Mouse (Mus musculus) heart, embryonic 11.5 days (tissue): ENCODE results near the gene Arfgap2. TPM values are rescaled to one million over a fixed set of nuclear protein-coding genes. Genes with fewer than 3 reads are reported as not detected.
A peak's percentile ranks its signal among the peaks of the same experiment; 100 is the strongest.

Experiments used
- ATAC-seq: fragments of 200-750 bp; cut with Nextera tagmentation; replicated peaks from 2 replicates; pipeline ENCODE4 v1.8.0; 2017; ENCODE audit warnings: moderate library complexity; ENCODE audit not compliant: insufficient number of reproducible peaks, low FRiP score, low TSS enrichment
- H3K27ac ChIP-seq: fragments of 300-500 bp; sonication (generic); 2 replicates; pipeline ENCODE4 v1.5.1; 2014; ENCODE audit warnings: mild to moderate bottlenecking, low read depth, low read length
- H3K27me3 ChIP-seq: fragments of 300-500 bp; sonication (generic); 2 replicates; pipeline ENCODE4 v1.6.1; 2014; ENCODE audit warnings: mild to moderate bottlenecking, low read length, mixed read lengths; ENCODE audit not compliant: control insufficient read depth, insufficient read depth
- H3K36me3 ChIP-seq: fragments of 300-500 bp; sonication (generic); 2 replicates; pipeline ENCODE4 v1.6.1; 2014; ENCODE audit warnings: mild to moderate bottlenecking, low read length, moderate library complexity, mixed read lengths; ENCODE audit not compliant: control insufficient read depth, insufficient read depth
- H3K4me1 ChIP-seq: fragments of 300-500 bp; sonication (generic); 2 replicates; pipeline ENCODE4 v1.6.1; 2014; ENCODE audit warnings: low read length; ENCODE audit not compliant: control insufficient read depth, insufficient read depth
- H3K4me2 ChIP-seq: fragments of 300-500 bp; sonication (generic); 2 replicates; pipeline ENCODE4 v1.6.1; 2014; ENCODE audit warnings: mild to moderate bottlenecking, moderate library complexity
- H3K4me3 ChIP-seq: fragments of 300-500 bp; sonication (generic); 2 replicates; pipeline ENCODE4 v1.5.1; 2014; ENCODE audit warnings: low read depth, low read length
- H3K9ac ChIP-seq: fragments of 300-500 bp; sonication (generic); 2 replicates; pipeline ENCODE4 v1.6.1; 2014; ENCODE audit warnings: mild to moderate bottlenecking, low read depth, low read length, moderate library complexity
- H3K9me3 ChIP-seq: fragments of 300-500 bp; sonication (generic); replicated peaks from 2 replicates; pipeline ENCODE4 v1.6.1; 2016; ENCODE audit warnings: low read length; ENCODE audit not compliant: control insufficient read depth
- WGBS: fragments of 180-500 bp; shearing (Covaris S2); extraction: QIAGEN DNeasy Blood & Tissue Kit; methylation state at CpG from one replicate; pipeline ENCODE4 v1.1.7; 2014; ENCODE audit not compliant: insufficient replicate concordance; 5-methylcytosine and 5-hydroxymethylcytosine counted together
- polyA plus RNA-seq: library from polyadenylated mRNA; unstranded; fragments of >200 nt; fragmentation: Nextera tagmentation; extraction: Ambion mirVana; gene quantifications from 2 replicates; pipeline ENCODE4 v1.2.1, GENCODE M21; 2014

The Arfgap2 gene
- polyA plus RNA-seq, 1 experiment from 2014 or later: 56.7 TPM

- Histone ChIP-seq H3K27me3 (no peaks in the 10 kb centered on the region), H3K36me3 (no peaks in the 10 kb centered on the region), H3K9ac (no peak overlapping the region), H3K9me3 (no peaks in the 10 kb centered on the region), H3K4me3 (no peak overlapping the region), H3K27ac (no peak overlapping the region), H3K4me1 (peaks cover 4% of the 10 kb centered on the region; the same call in 1 of the 2 replicates), H3K4me2 (no peak overlapping the region)
- WGBS: 83% methylated on average over 3 of the region's 3 CpGs
- no peak for ATAC-seq
These were observed 29.5 kb downstream of the Arfgap2 start for GRCm38 (mm10) chr2:91294226-91294625.

GRCm38 (mm10) chr2:91295895-91296294, 31.1 kb downstream of the Arfgap2 start:
- H3K4me3 ChIP-seq: no peak overlapping the region
- no peaks in the 10 kb centered on the region for H3K36me3 ChIP-seq
- no peak overlapping the region for H3K4me2 ChIP-seq
- H3K9me3 ChIP-seq: no peaks in the 10 kb centered on the region
- no peak overlapping the region for H3K27ac ChIP-seq
- H3K9ac ChIP-seq: no peak overlapping the region
- 79% methylated on average over 5 of the region's 5 CpGs for WGBS
- H3K27me3 ChIP-seq: no peaks in the 10 kb centered on the region
- H3K4me1 ChIP-seq: peaks cover 9% of the 10 kb centered on the region; the same call in 1 of the 2 replicates
- no peak for ATAC-seq

GRCm38 (mm10) chr2:91299156-91299555, 34.4 kb downstream of the Arfgap2 start:
- 35% methylated on average over 3 of the region's 3 CpGs for WGBS
- peak; percentile 74 for ATAC-seq
- peaks cover 12% of the 10 kb centered on the region; the same call in 1 of the 2 replicates for H3K4me1 ChIP-seq
- H3K4me3 ChIP-seq: no peak overlapping the region
- H3K4me2 ChIP-seq: no peak overlapping the region; the same call in 1 of the 2 replicates
- no peaks in the 10 kb centered on the region for H3K9me3 ChIP-seq
- no peaks in the 10 kb centered on the region for H3K36me3 ChIP-seq
- no peak overlapping the region; the same call in 1 of the 2 replicates for H3K9ac ChIP-seq
- peak overlapping the region; percentile 70 for H3K27ac ChIP-seq
- no peaks in the 10 kb centered on the region for H3K27me3 ChIP-seq

GRCm38 (mm10) chr2:91300784-91301183, 36.0 kb downstream of the Arfgap2 start:
- Histone ChIP-seq H3K4me1 (peaks cover 12% of the 10 kb centered on the region; the same call in 1 of the 2 replicates), H3K9me3 (no peaks in the 10 kb centered on the region), H3K9ac (no peak overlapping the region), H3K27me3 (no peaks in the 10 kb centered on the region), H3K4me2 (no peak overlapping the region), H3K4me3 (no peak overlapping the region), H3K27ac (no peak overlapping the region), H3K36me3 (no peaks in the 10 kb centered on the region)
- 85% methylated on average over 2 of the region's 2 CpGs for WGBS
- ATAC-seq: no peak

GRCm38 (mm10) chr2:91301836-91302235, 37.1 kb downstream of the Arfgap2 start:
- no peaks in the 10 kb centered on the region for H3K36me3 ChIP-seq
- 68% methylated on average over 2 of the region's 2 CpGs for WGBS

GRCm38 (mm10) chr2:91302845-91303244, 38.1 kb downstream of the Arfgap2 start:
- no peak overlapping the region for H3K4me2 ChIP-seq
- 56% methylated on average over 3 of the region's 3 CpGs for whole genome bisulfite sequencing

More at GRCm38 (mm10) chr2:91301836-91302235, 37.1 kb downstream of the Arfgap2 start:
- no peak overlapping the region for H3K27ac ChIP-seq
- H3K4me3 ChIP-seq: no peak overlapping the region
- H3K9me3 ChIP-seq: no peaks in the 10 kb centered on the region
- no peaks in the 10 kb centered on the region for H3K27me3 ChIP-seq
- no peak for ATAC-seq
- peaks cover 12% of the 10 kb centered on the region; the same call in 1 of the 2 replicates for H3K4me1 ChIP-seq
- no peak overlapping the region for H3K4me2 ChIP-seq
- no peak overlapping the region for H3K9ac ChIP-seq

GRCm38 (mm10) chr2:91305926-91306325, 41.2 kb downstream of the Arfgap2 start:
- no peaks in the 10 kb centered on the region for H3K27me3 ChIP-seq
- H3K9ac ChIP-seq: no peak overlapping the region
- no peaks in the 10 kb centered on the region for H3K9me3 ChIP-seq
- peaks cover 6% of the 10 kb centered on the region for H3K4me1 ChIP-seq
- H3K27ac ChIP-seq: no peak overlapping the region
- H3K4me2 ChIP-seq: no peak overlapping the region
- H3K4me3 ChIP-seq: no peak overlapping the region
- 85% methylated on average over 9 of the region's 9 CpGs for WGBS
- ATAC-seq: no peak
- no peaks in the 10 kb centered on the region for H3K36me3 ChIP-seq

More at GRCm38 (mm10) chr2:91302845-91303244, 38.1 kb downstream of the Arfgap2 start:
- peaks cover 12% of the 10 kb centered on the region; the same call in 1 of the 2 replicates for H3K4me1 ChIP-seq
- H3K27me3 ChIP-seq: no peaks in the 10 kb centered on the region
- H3K27ac ChIP-seq: no peak overlapping the region
- H3K9me3 ChIP-seq: no peaks in the 10 kb centered on the region
- no peak overlapping the region for H3K4me3 ChIP-seq
- H3K9ac ChIP-seq: no peak overlapping the region
- no peaks in the 10 kb centered on the region for H3K36me3 ChIP-seq
- no peak for ATAC-seq

- Histone ChIP-seq H3K27ac (no peak overlapping the region), H3K9ac (no peak overlapping the region), H3K9me3 (no peaks in the 10 kb centered on the region), H3K4me3 (no peak overlapping the region), H3K27me3 (no peaks in the 10 kb centered on the region), H3K4me2 (no peak overlapping the region), H3K4me1 (peaks cover 6% of the 10 kb centered on the region), H3K36me3 (no peaks in the 10 kb centered on the region)
- ATAC-seq: no peak
These were observed 41.8 kb downstream of the Arfgap2 start for GRCm38 (mm10) chr2:91306589-91306988.

- H3K9ac ChIP-seq: no peak overlapping the region
- no peak overlapping the region for H3K4me2 ChIP-seq
- no peak for ATAC-seq
- H3K36me3 ChIP-seq: no peaks in the 10 kb centered on the region
- no peak overlapping the region for H3K27ac ChIP-seq
- no peaks in the 10 kb centered on the region for H3K27me3 ChIP-seq
- peaks cover 3% of the 10 kb centered on the region; the same call in 1 of the 2 replicates for H3K4me1 ChIP-seq
- no peak overlapping the region for H3K4me3 ChIP-seq
- no peaks in the 10 kb centered on the region for H3K9me3 ChIP-seq
- WGBS: 33% methylated on average over 5 of the region's 5 CpGs
These were observed 43.9 kb downstream of the Arfgap2 start for GRCm38 (mm10) chr2:91308680-91309079.
